Mouse (Mus musculus): ENCODE measurements around the gene Lcn9. TPM values are rescaled to one million over a fixed set of nuclear protein-coding genes. Genes with fewer than 3 reads are reported as not detected.

Lcn9 gene
- polyA plus RNA-seq, 1 experiment from 2014 or later, result not detected

- H3K9ac ChIP-seq (replicated peaks; ENCODE audit: low read length), result no peak overlapping the region
- peaks cover 15% of the 10 kb centered on the region for H3K27me3 ChIP-seq (ENCODE audit: control insufficient read depth, insufficient read depth, low read length)
Measured at GRCm38 (mm10) chr2:25865412-25865811, 42.5 kb downstream of the Lcn9 start.

DNA sequence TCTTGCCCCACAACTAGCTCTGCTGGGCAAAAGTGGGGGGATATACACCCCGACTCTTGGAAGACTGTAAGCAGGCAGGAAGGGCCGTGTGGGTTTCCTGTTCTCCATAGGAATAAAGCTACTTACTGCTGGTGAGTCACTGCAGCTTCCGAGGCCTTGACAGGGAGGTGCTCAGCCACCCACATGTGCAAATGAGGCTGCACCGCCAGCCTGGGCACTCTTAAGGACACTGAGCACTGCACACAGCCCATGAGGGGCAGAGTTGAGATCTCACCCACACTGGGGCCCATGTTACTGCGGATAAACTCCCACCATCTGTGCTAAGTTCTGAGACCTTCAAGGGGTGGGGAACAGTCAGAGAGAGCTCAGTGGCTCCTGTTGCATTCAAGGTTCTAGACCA is 43.7 kb downstream of the Lcn9 start:
- Histone ChIP-seq H3K27me3 (ENCODE audit: control insufficient read depth, insufficient read depth, low read length) (peaks cover 15% of the 10 kb centered on the region), H3K4me3 (ENCODE audit: low read depth, low read length) (no peak overlapping the region), H3K9me3 (replicated peaks; ENCODE audit: control insufficient read depth, low read length) (no peaks in the 10 kb centered on the region), H3K4me1 (ENCODE audit: control insufficient read depth, insufficient read depth, low read length) (no peaks in the 10 kb centered on the region), H3K4me2 (ENCODE audit: low read depth, low read length) (no peak overlapping the region), H3K36me3 (replicated peaks; ENCODE audit: control insufficient read depth, insufficient read depth, low read depth, low read length) (no peaks in the 10 kb centered on the region), H3K9ac (replicated peaks; ENCODE audit: low read length) (no peak overlapping the region), H3K27ac (replicated peaks; ENCODE audit: low read depth, low read length) (no peak overlapping the region)
- WGBS, result 62% methylated on average over 5 of the region's 5 CpGs
- DNase-seq (ENCODE audit: low spot score) (no peak), ATAC-seq (replicated peaks; ENCODE audit: insufficient number of reproducible peaks, low FRiP score, low TSS enrichment, low read depth) (no peak)

More at GRCm38 (mm10) chr2:25865412-25865811, 42.5 kb downstream of the Lcn9 start:
- Histone ChIP-seq H3K4me2 (ENCODE audit: low read depth, low read length) (no peak overlapping the region), H3K9me3 (replicated peaks; ENCODE audit: control insufficient read depth, low read length) (no peaks in the 10 kb centered on the region), H3K36me3 (replicated peaks; ENCODE audit: control insufficient read depth, insufficient read depth, low read depth, low read length) (no peaks in the 10 kb centered on the region), H3K27ac (replicated peaks; ENCODE audit: low read depth, low read length) (no peak overlapping the region), H3K4me3 (ENCODE audit: low read depth, low read length) (no peak overlapping the region), H3K4me1 (ENCODE audit: control insufficient read depth, insufficient read depth, low read length) (no peaks in the 10 kb centered on the region)
- ATAC-seq (replicated peaks; ENCODE audit: insufficient number of reproducible peaks, low FRiP score, low TSS enrichment, low read depth) (no peak), DNase-seq (ENCODE audit: low spot score) (no peak)
- 11% methylated on average over 4 of the region's 4 CpGs for WGBS

Other genes with a start within 250 kb of the Lcn9 start
- gene Mamdc4, start 248.3 kb upstream of the Lcn9 start, polyA plus RNA-seq (2014; fragmentation: Nextera tagmentation; extraction: Ambion mirVana), result 1.2 and 8.5 TPM in 2 replicates
- gene Phpt1, start 247.9 kb upstream of the Lcn9 start, polyA plus RNA-seq (2014; fragmentation: Nextera tagmentation; extraction: Ambion mirVana), result 145 and 157 TPM in 2 replicates
- gene Ajm1, start 241.4 kb upstream of the Lcn9 start, polyA plus RNA-seq (2014; fragmentation: Nextera tagmentation; extraction: Ambion mirVana), result 0.07 and 0.25 TPM in 2 replicates
- 44.3 and 46.0 TPM in 2 replicates for gene Rabl6, start 214.6 kb upstream of the Lcn9 start, polyA plus RNA-seq (2014; fragmentation: Nextera tagmentation; extraction: Ambion mirVana)
- gene Ccdc183, start 205.5 kb upstream of the Lcn9 start, polyA plus RNA-seq (2014; fragmentation: Nextera tagmentation; extraction: Ambion mirVana), result 0.15 and 0.18 TPM in 2 replicates
- gene Tmem141, start 201.1 kb upstream of the Lcn9 start, polyA plus RNA-seq (2014; fragmentation: Nextera tagmentation; extraction: Ambion mirVana), result 17.5 and 18.7 TPM in 2 replicates
- gene Fcna, start 195.1 kb upstream of the Lcn9 start, polyA plus RNA-seq (2014; fragmentation: Nextera tagmentation; extraction: Ambion mirVana), result 0.52 and 0.81 TPM in 2 replicates
- gene Lcn8, start 170.0 kb upstream of the Lcn9 start, polyA plus RNA-seq (2014; fragmentation: Nextera tagmentation; extraction: Ambion mirVana), result not detected in 2 replicates
- gene Lcn5, start 165.2 kb upstream of the Lcn9 start, polyA plus RNA-seq (2014; fragmentation: Nextera tagmentation; extraction: Ambion mirVana), result not detected in 2 replicates
- gene Lcn6, start 146.4 kb upstream of the Lcn9 start, polyA plus RNA-seq (2014; fragmentation: Nextera tagmentation; extraction: Ambion mirVana), result not detected in 2 replicates
- gene Lcn10, start 140.4 kb upstream of the Lcn9 start, polyA plus RNA-seq (2014; fragmentation: Nextera tagmentation; extraction: Ambion mirVana), result not detected in 2 replicates
- not detected in 2 replicates for gene Obp2a, start 123.1 kb upstream of the Lcn9 start, polyA plus RNA-seq (2014; fragmentation: Nextera tagmentation; extraction: Ambion mirVana)
- 66.2 and 72.5 TPM in 2 replicates for gene Bmyc, start 116.4 kb upstream of the Lcn9 start, polyA plus RNA-seq (2014; fragmentation: Nextera tagmentation; extraction: Ambion mirVana)
- gene Obp2b, start 86.1 kb upstream of the Lcn9 start, polyA plus RNA-seq (2014; fragmentation: Nextera tagmentation; extraction: Ambion mirVana), result not detected in 2 replicates
- not detected in 2 replicates for gene Lcn3, start 57.6 kb upstream of the Lcn9 start, polyA plus RNA-seq (2014; fragmentation: Nextera tagmentation; extraction: Ambion mirVana)
- gene Lcn11, start 46.1 kb upstream of the Lcn9 start, polyA plus RNA-seq (2014; fragmentation: Nextera tagmentation; extraction: Ambion mirVana), result not detected in 2 replicates
- not detected in 2 replicates for gene Gm13539, start 40.9 kb upstream of the Lcn9 start, polyA plus RNA-seq (2014; fragmentation: Nextera tagmentation; extraction: Ambion mirVana)
- not detected in 2 replicates for gene Glt6d1, start 7.3 kb upstream of the Lcn9 start, polyA plus RNA-seq (2014; fragmentation: Nextera tagmentation; extraction: Ambion mirVana)
- gene Sohlh1, start 24.1 kb downstream of the Lcn9 start, polyA plus RNA-seq (2014; fragmentation: Nextera tagmentation; extraction: Ambion mirVana), result not detected in 2 replicates
- gene Kcnt1, start 40.6 kb downstream of the Lcn9 start, polyA plus RNA-seq (2014; fragmentation: Nextera tagmentation; extraction: Ambion mirVana), result 0.10 and 0.28 TPM in 2 replicates
- 20.5 and 25.1 TPM in 2 replicates for gene Camsap1, start 160.1 kb downstream of the Lcn9 start, polyA plus RNA-seq (2014; fragmentation: Nextera tagmentation; extraction: Ambion mirVana)
- 113 and 120 TPM in 2 replicates for gene Ubac1, start 198.6 kb downstream of the Lcn9 start, polyA plus RNA-seq (2014; fragmentation: Nextera tagmentation; extraction: Ambion mirVana)